Mouse (Mus musculus) ES-E14 (cell line): ENCODE measurements at regions not wholly inside any gene's neighbourhood (a gene's known extent, or its start where the extent isn't known, plus 50 kb on each side); places are given as distances from the start of the nearest gene placed in this dataset.

Experiments used
- HCFC1 ChIP-seq: IDR thresholded peaks from 2 replicates; pipeline ENCODE4 v1.6.1; 2012; ENCODE audit warnings: low read length, inconsistent platforms, borderline replicate concordance; ENCODE audit not compliant: insufficient read depth
- ZNF384 ChIP-seq: IDR thresholded peaks from 2 replicates; pipeline ENCODE4 v1.6.1; 2012; ENCODE audit warnings: low read depth, low read length, inconsistent platforms

DNA sequence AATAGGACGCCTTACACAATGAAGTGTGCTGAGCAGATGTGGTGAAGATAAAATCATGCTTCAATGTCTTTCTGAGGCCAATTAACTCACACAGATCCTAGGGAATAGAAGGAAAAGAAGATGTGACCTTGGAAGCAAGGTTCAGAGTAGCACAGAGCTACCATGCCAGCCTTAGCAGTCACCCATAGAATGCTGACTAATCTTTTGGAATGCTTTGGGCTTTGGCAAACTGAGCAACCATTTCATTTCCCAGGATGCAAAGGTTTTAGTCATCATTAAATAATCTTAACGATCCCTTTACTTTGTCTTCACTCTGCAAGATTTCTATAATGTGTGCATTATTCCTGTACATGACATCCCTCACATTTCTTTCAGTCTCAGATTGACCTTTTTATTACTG lies 152.4 kb downstream of the Cd55b start:
- no peak for TF ChIP-seq HCFC1
- no peak for TF ChIP-seq ZNF384
